Mouse (Mus musculus): ENCODE measurements around the gene Kctd4.
"Not testable (repeated sequence)": the region's sequence is repeated elsewhere in the genome, so short reads cannot be mapped to it uniquely, and the experiment has no call there.

Kctd4 gene

DNA sequence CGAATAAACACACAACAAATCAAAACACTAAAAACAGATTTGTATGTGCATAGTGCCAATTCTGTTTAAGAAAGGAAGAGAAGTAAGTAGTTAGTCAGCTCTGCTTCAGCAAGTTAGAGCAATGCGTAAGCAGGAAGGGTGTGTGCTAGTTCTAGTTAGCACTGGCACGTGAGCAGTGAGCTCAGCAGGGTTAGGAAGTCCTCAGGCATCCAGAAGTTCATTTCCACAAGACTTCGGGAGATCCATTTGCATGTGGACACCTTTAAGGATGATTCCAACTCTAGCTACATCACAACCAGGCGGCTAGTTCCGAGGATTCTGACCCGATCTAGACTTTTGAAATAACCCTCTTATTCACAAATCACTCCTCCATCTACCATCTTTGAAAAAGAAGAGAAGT lies at the start of gene Kctd4:
TSS of gene Kctd4 (plus strand) at position 244 of the 400 bp plus-strand sequence.
- peak; percentile 79 for DNase-seq

DNA sequence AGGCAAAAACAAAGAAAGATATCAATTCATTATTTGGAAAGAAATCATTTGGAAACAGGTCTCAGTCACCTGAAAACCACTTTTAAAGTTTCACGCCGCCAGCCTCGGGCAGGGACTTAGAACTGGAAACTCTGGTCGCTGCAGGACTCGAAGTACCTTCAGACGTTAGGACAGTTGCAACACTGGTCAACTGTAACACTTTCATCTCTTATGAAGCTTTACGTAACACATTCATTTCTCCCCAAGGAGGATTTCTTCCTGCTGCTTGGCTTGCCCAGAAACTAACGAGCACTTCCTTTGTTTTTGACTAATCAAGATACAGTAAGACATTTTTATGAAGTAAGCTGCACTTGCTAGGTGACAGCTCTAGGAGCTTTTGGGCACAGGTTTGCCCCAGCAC lies 47.9 kb upstream of the Kctd4 start:
- DNase-seq, result no peak

DNA sequence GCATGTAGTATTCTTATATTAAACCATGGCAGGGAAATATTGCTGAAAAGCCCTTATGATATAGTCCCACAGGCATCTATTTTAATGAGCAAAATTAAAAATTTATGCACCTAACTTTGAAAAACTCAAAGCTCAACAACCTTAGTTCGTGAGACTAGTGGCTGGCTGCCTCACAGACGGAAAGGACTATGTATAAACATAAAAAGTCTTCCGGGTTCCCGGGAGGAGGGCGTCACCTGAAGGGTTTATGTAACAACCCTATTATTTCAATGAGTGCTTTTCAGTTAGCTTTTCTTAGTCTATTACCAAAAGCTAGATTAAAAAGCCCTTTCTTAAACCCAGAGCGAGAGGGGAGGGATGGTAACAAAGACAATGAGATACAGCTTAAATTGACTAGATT lies 42.8 kb upstream of the Kctd4 start:
- DNase-seq, result peak; percentile 17

GRCm38 (mm10) chr14:75912665-75913064 lies 42.1 kb upstream of the Kctd4 start:
- DNase-seq, result peak; percentile 43

GRCm38 (mm10) chr14:75923314-75924052 lies 31.3 kb upstream of the Kctd4 start:
- DNase-seq, result peak; percentile 28

GRCm38 (mm10) chr14:75929713-75930112 lies 25.1 kb upstream of the Kctd4 start:
- not testable (repeated sequence) for DNase-seq

DNA sequence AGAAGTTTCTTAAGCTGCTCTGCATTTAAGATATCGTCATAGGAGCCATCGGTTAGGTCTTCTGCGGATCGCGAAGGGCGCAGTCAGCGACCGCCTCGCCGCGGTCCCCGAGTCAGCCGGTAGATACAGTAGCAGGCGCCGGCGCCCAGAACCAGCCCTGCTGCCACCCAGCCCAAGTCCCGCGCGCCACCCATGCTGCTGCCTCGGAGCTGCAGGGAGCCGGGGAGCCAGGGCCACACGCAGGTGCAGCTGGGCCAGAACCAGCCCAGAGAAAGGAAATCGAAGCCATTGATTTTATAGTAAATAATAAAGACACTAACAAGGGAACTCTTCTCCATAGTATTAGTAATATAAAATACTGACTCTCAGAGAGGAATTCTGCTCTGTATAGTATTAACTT lies 23.5 kb upstream of the Kctd4 start:
- DNase-seq, result peak; percentile 85

- DNase-seq, result peak; percentile 43
These were observed 20.4 kb upstream of the Kctd4 start for GRCm38 (mm10) chr14:75934359-75934758.

GRCm38 (mm10) chr14:75937714-75938113 lies 17.1 kb upstream of the Kctd4 start:
- DNase-seq, result peak; percentile 8

- no peak for DNase-seq
These were observed 13.3 kb upstream of the Kctd4 start for GRCm38 (mm10) chr14:75941500-75941899.

- DNase-seq, result peak; percentile 57
These were observed 12.4 kb upstream of the Kctd4 start for GRCm38 (mm10) chr14:75942365-75942764.

GRCm38 (mm10) chr14:75947674-75948073 lies 7.1 kb upstream of the Kctd4 start:
- DNase-seq, result peak; percentile 36

- peak; percentile 74 for DNase-seq
These were observed 1.8 kb upstream of the Kctd4 start for GRCm38 (mm10) chr14:75953011-75953410.

DNA sequence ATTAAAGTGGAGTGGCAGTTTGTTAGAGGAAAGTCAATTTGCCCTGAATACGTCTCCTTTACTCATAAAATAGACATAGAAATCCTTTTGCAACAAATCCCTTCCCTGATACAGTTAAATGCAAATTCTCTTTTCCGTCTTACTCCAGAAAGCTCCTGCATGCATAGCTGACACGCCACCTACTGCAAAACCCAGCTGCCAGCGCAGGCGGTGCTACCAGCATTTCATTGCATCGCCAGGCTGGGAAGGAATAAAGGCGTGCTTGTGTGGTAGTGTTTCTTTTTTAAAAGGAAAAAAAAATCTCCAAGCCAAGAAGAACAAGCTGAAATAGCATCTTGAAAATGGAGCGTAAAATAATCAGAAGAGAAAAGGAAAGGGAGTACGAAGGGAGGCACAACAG lies 7.4 kb downstream of the Kctd4 start:
- DNase-seq, result no peak

DNA sequence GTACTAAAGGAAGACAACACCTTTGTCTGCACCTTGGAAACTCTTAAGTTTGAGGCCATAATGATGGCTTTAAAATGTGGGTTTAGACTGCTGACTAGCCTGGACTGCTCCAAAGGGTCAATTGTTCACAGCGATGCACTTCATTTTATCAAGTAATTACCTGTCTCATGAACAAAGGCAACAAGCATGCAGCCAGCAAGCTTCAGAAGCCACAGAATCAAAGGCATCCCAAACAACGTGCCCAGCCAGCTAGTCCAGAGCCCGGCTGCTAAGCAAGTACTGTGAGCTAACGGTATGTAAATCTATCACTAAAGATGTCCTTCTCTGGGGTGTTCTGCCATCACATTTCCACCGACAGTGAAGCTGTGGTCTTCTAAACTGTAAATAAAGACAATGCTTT lies 8.4 kb downstream of the Kctd4 start:
- DNase-seq, result no peak

DNA sequence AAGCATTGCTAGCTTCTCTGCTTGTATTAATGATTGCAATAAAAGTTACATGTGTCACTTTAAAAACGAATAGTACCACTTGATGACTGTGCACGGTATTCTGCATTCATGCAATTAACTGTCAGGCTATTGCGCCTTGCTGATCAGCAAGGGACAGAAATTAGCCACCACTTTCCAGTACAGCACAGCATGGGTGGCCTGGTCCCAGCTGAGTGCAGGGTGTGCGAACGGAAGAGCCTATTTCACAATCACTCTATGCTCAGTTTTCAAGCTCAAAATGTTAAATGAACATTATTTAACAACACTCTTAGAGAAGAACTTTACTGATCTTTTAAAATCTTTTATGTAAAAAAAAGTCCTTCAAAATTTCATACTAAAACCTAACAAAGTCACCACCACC lies 9.2 kb downstream of the Kctd4 start:
- no peak for DNase-seq

GRCm38 (mm10) chr14:75964433-75964832 lies 9.6 kb downstream of the Kctd4 start:
- DNase-seq, result no peak

DNA sequence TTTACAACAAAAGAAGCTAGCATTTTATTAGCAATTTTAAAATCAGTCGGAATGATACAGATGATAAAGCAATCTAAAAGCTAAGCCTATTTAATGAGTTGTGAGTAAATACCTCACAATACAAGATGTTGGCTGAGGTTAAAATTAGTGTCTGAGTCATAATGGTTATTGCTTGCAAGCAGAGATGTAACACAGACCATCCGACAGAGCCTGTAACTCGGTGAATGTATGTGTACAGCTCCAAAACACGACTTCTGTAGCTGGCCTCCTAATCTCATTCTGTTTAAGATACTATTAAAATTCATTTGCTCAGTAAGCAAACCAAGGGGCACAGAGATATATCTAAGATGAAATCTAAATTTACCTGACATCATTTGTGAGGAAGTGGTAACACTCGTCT lies 12.5 kb downstream of the Kctd4 start:
- DNase-seq, result no peak

DNA sequence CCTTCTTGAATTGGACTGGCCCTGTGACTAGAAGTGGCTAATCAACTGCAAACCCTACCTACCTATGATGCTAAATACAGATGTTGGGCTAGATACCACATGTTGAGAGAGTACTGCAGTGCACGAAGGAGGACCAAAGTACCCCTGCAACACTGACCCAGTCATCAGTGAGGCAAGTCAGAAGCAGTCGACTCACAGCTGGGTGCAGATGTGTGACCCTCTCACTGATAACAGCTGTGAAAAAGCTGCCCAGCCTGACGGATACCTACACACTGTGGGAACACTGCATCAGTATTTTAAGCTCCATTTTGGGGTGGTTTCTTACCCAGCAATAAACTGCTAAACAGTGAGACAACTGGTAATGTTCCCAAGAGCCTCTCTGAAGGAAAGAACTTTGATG lies 21.3 kb downstream of the Kctd4 start:
- no peak for DNase-seq

DNA sequence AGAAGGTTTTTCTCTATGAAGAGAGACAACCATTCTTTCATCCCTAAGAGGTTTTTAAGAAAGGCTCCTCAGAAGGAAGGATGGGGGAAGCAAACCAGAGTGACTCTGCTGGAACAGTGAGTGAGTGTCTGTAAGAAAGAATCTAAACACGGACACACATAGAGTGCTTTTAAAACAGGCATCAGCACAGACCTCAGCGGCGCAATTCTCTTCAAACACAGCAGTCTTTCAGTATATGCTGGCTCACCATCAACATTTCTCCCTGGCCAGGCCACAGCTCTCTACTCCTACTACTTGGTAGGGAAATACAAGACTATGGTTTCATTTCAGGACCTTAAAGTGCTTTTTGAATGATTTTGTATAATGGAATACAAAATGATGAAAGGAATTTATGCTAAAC lies 26.4 kb downstream of the Kctd4 start:
- DNase-seq, result no peak

DNA sequence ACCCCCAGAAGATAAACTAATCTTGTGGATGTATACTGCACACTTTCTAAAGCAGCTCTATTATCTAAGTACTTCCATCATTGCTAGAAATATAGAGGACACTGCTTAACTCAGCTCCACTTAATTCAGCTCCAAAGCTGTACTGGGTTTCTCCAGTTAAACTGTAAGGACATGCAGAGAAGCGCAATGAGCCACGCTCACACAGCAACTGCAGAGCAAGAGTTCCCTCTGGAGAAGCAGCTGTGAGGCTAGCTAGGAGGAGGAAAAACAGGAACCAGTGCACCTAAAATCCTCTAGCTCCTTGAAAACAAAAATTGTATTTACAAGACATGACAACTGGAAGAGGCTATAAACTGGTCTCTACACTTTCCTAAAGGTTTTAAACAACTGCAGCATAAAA lies 29.1 kb downstream of the Kctd4 start:
- DNase-seq, result no peak

DNA sequence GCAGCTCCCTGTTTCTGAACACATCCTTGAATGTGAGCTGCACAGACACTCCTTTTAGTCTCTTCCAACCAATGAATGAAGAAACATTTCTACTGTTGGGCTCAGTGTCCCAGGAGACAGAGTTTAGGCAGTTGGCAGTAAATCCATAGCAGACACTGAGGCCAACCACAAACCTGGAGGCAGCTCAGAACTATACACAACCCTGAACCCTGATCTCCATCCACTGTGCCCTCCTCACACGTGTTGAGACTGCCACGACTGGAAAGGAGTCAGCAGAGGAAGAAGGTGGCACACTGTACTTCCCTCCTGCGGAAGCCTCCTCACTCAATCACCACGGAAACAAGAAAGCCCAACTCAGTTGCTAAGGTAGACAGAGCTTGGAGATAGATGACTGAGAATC lies 30.3 kb downstream of the Kctd4 start:
- DNase-seq, result no peak

DNA sequence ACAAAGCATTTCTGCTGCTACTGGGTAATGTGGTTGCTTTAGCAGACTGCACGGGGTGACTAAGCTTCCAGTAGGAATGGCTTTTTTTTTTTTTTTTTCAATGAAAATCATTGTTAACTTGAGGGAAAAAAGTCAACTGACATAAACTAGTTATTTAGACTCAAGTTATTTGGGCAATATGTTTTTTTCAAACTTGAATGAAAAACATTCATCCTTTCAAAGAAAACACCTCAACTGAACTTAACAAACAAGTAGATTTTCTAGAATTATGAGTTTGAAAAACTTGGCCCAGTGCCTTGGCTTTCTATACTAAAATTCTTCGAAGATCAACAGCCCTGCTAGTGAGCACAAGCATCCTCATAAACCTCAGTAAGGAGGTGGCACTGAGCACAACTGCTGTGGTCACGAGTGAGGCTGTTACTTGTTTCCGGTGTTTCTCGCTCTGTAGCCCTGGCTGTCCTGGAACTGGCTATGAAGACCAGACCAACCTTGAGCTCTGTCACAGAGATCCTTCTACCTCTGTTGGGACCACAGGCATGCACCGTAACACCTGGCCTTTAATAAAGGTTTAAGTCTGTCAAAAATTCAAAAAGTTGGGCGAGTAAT lies 32.2 kb downstream of the Kctd4 start:
- DNase-seq, result no peak

DNA sequence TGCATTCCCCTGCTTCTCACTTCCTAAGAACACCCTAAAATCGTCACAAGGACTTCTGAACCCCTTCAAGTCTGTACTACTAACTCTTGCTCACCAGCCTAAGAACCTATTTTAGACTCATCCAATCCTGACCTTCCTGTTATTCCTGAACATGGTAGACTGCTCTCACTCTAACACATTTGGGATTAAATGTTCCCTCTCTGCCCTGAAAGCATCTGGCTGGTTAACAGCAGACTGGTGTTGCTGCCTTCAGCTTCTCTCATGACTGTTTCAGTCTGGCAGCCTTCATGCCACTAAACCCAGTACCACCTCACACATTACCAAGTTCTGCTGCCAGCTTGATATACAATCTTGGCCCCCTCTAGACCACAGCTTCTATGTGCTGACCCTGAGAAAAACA lies 34.4 kb downstream of the Kctd4 start:
- DNase-seq, result no peak

- no peak for DNase-seq
These were observed 36.1 kb downstream of the Kctd4 start for GRCm38 (mm10) chr14:75990936-75991335.

Measured in heart, adult 11 months (tissue).